Mouse (Mus musculus): Measurements from ENCODE around the gene Tgif2. TPM values are rescaled to one million over a fixed set of nuclear protein-coding genes. Genes with fewer than 3 reads are reported as not detected.

The Tgif2 gene
- polyA plus RNA-seq (2012; rRNA removed; ENCODE audit: low replicate concordance), result 2.1 and 7.5 TPM in 2 replicates

DNA sequence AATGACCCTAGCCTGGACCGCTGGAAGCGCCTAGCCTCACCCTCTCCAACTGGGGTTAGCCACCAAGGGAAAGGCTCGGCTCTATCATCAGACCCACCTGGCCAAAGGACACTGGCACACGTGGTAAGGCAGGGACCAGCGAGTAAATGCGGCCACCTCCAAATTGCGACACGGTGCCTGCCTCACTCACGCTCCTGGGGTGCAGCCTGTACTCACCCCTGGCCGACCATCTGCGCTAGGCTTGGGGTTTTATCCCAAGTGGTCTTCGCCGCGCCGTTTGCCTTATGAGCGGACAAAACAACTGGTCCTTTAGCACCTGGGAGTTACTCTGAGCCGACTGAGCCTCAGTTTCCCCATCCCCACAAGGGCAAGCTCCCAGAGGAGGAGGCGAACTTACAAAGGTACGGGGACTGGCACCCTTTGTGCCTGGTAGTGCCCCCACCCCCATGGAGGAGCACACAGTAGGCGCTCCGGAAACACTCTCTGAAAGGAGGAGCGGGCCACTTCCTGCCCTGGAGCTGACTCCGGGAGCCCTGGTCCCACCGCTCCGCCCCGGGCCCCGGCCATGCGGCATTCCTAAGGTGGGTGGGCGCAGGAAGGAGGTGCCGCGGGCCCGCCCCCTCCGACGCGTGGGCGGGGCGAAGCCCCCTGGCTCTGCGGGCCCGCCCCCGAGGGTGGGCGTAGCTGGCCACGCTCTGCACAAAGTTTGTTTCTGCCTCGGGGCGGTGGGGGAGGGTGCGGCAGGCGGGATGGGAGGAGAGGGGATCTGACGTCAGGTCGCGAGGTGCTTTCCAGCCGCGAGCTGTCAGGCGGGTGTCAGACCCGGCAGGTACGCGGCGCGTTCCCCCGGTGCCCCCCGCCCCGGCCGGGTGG is at the start of gene Tgif2:
Tgif2 (plus strand) TSS at position 689 of the 873 bp plus-strand sequence.

DNA sequence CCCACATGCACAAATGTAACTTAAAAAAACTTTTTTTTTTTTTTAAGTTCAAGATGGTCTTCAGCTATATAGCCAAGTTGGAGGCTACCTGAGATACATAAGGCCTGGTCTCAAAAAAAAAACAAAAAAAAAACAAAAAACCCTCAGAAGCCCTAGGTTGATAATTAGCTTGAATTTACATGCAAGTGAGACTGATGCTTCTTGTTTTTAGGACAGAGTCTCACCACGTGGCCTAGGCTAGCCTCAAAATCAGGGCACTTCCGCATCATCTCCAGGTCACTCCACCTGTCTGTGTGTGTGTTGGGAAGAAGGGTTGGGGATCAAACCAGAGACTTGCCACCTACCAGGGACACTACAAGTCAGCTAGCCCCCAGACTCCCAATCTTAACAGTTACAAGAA is 18.0 kb downstream of the Tgif2 start, which contains the start of gene 4930518I15Rik:
4930518I15Rik (minus strand) TSS at position 112 of the 400 bp plus-strand sequence.

DNA sequence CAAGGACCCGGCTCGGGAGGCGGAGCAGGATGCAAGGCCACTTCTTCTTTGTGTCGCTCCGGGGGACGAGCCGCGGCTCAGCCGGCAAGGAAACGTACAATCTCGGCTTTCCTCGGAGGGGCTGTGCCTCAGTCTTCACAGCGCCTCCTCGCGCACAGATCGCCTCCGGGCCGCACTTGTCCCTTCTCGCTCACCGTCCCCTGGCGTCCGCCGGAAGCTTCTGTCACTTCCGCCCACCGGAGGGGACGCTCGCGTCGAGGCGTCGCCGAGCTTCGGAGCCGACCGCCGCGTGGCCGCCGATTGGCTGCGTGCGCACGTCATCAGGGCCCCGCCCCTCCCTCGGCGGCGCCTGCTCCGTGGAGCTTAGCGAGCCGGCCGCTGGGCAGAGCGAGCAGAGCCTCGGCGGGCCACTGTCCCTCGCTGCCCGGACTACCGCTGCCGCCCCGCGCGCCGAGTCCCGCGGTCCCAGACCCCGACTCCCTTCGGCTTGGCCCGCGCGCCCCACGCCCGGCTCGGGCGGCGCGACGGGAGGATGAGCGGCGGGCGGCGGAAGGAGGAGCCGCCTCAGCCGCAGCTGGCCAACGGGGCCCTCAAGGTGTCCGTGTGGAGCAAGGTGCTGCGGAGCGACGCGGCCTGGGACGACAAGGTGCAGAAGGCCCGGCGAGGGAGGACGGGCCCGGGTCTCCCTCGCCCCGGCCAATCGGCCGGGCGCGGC is 23.1 kb downstream of the Tgif2 start, which contains the start of gene Rab5if:
Rab5if (plus strand) TSS at position 357 of the 715 bp plus-strand sequence.

DNA sequence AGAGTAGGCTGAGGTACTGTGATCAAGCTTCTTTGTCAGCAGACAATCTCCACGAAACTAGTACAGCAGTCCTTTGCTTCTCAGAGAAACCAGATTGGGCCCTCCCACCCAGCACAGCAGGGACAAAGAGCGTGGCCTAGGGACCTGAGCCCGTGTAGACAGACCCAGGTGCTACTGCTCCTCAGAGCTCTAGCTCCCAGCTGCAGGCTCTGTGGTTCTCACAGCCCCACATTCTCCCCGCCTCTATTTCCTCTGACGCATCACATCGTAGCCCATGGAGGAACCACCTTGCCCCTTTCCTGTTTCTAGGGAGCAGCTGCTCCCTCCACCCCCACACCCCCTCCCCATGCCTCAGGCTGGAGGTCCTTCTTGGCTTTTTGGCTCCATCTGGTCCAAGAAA is 47.2 kb downstream of the Tgif2 start, which contains the start of gene Sla2:
Sla2 (minus strand) TSS at position 176 of the 400 bp plus-strand sequence.

Other genes starting within 250 kb of the Tgif2 start
- gene Dlgap4, start 226.3 kb upstream of the Tgif2 start, polyA plus RNA-seq (2012; rRNA removed; ENCODE audit: low replicate concordance), result 53.5 and 59.4 TPM in 2 replicates
- gene Myl9, start 64.6 kb upstream of the Tgif2 start, polyA plus RNA-seq (2012; rRNA removed; ENCODE audit: low replicate concordance), result 421 and 441 TPM in 2 replicates
- 0.13 and 0.25 TPM in 2 replicates for gene 4930518I15Rik, start 17.9 kb downstream of the Tgif2 start, polyA plus RNA-seq (2012; rRNA removed; ENCODE audit: low replicate concordance)
- gene Rab5if, start 23.1 kb downstream of the Tgif2 start, polyA plus RNA-seq (2012; rRNA removed; ENCODE audit: low replicate concordance), result 156 and 235 TPM in 2 replicates
- 0.67 and 1.8 TPM in 2 replicates for gene Sla2, start 47.2 kb downstream of the Tgif2 start, polyA plus RNA-seq (2012; rRNA removed; ENCODE audit: low replicate concordance)
- gene Ndrg3, start 152.0 kb downstream of the Tgif2 start, polyA plus RNA-seq (2012; rRNA removed; ENCODE audit: low replicate concordance), result 38.7 and 40.1 TPM in 2 replicates
- 0.89 and 1.1 TPM in 2 replicates for gene Dsn1, start 167.1 kb downstream of the Tgif2 start, polyA plus RNA-seq (2012; rRNA removed; ENCODE audit: low replicate concordance)
- gene Soga1, start 239.2 kb downstream of the Tgif2 start, polyA plus RNA-seq (2012; rRNA removed; ENCODE audit: low replicate concordance), result 2.6 and 5.2 TPM in 2 replicates
- 14.8 and 21.4 TPM in 2 replicates for gene Tldc2, start 247.0 kb downstream of the Tgif2 start, polyA plus RNA-seq (2012; rRNA removed; ENCODE audit: low replicate concordance)

Measured in duodenum, adult 2 months (tissue).